Mouse (Mus musculus): ENCODE data around the gene Ces1f.
"Not testable (repeated sequence)": the region's sequence is repeated elsewhere in the genome, so short reads cannot be mapped to it uniquely, and the experiment has no call there.

Ces1f gene

DNA sequence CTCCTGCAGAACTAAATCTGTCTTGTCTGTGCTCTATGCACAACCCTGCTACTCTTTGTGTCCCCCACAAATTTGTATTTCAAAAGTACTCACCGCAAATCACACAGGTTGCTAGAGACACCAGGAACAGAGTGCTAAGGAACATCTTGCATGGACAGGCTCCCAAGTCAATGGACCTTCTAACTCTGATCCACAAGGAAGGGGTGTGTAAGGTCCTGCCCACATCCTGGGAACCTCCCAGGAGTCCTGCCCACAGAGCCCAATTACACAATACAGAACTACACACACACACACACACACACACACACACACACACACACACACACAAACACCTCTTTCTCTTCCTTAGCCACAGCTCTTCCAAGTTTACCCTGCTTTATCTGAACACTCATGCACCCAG is at the start of gene Ces1f:
Gene Ces1f, minus strand, starts transcription at position 192 of the 400 bp plus-strand sequence.
- DNase-seq = no peak

- DNase-seq = no peak
These were observed 45.6 kb upstream of the Ces1f start for GRCm38 (mm10) chr8:93325123-93325522.

DNA sequence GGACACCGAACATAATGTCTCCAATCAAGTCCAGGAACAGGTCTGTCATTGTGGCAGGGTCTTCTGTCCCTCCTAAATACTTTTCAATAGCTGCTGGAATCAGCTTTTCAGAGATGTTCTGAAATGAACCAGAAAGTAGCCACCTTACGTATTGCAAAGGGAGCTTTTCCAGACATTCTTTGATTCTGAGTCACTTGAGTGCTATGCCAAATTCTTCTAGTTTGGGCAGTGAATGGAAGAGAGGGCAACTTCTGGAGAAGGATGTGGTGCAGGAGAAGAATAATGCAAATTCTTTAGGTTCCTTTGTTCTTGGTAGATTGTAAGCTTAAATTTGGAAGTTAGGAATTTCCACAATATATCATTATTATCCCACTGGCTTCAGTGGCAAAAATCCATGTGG is 37.5 kb upstream of the Ces1f start:
- DNase-seq = no peak

DNA sequence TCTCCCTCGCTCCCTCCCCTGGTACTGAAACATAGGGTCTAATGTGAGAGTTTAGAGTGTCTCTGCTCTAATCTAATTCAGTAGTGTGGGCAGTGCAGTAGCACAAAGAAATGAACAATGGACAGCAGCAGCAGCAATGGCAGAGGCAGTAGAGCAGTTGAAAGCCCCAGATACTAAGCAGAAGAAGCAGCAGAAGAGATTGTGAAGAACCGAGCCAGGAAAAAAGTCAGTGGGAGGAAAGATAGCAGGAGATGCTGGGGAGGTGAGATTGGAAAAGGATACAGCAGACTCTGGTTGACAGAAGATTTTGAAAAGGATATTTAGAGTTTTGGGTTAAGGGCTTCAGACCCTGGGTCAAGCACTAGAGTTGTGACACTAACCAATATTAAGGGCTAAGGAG is 36.0 kb upstream of the Ces1f start:
- DNase-seq = no peak

DNA sequence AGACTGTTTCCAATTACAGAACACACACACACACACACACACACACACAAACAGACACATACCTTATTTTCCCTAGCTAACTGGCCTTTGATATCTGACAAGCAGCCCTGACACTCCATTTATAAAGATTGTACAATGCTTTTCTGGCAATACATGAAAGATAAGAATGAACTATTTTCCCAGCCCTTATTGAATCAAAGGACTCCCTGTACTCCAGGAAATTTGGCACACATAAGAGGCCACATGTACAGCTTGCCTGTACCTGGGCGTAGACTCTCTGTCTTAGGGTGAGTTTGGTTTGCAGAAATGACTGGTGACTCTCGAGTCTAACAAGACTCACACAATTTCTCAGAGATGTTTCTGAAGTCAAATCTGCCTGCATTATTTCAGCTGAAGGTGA is 4.3 kb upstream of the Ces1f start:
- DNase-seq = no peak

- no peak for DNase-seq
These were observed 2.8 kb upstream of the Ces1f start for GRCm38 (mm10) chr8:93282349-93282748.

DNA sequence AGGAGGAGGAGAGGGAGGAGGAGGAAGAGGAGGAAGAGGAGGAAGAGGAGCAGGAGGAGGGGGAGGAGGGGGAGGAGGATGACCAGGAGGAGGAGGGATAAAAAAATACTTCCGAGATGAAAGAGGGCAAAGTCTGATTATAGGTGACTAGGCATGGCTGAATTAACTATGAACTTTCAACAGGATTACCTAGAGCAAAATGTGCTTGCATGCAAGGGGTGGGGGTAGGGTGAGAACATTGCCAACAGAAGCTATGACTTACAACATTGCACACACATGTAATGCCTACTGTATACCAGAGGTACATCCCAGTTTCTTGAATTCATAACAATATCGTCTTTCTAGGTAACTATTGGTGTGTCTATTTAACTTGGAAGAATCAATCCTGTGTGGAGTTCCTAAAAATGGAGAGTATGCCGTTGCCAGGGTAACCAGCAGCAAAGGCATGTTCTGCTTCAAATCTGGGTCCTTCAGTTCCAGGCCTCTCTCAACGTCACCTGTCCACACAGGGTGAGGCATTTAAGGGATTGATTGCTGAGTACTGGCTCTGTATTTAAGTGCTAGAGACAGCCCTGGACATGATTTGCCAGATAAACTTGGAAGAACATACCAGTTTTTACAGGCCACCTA is 1.3 kb downstream of the Ces1f start:
- no peak for DNase-seq

- DNase-seq = no peak
These were observed 4.9 kb downstream of the Ces1f start for GRCm38 (mm10) chr8:93274609-93275008.

DNA sequence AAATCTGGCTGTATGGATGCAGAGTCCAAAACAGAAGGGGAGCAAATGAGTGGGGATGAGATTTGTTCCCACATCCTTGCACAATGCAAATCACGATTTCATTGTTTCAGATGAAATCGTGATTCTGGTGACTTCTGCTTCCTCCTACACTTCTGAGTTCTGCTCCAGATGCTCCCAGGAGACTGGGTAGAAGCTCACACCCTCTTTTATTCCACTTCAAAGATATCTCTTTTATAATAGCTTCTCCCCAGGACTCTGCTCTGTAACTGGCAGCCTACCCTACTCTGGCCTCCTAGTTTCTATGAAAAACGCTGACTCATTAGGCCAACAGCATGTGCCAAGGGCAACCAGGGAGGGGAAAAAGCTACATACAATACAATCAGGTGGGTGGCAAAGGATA is 6.2 kb downstream of the Ces1f start:
- no peak for DNase-seq

DNA sequence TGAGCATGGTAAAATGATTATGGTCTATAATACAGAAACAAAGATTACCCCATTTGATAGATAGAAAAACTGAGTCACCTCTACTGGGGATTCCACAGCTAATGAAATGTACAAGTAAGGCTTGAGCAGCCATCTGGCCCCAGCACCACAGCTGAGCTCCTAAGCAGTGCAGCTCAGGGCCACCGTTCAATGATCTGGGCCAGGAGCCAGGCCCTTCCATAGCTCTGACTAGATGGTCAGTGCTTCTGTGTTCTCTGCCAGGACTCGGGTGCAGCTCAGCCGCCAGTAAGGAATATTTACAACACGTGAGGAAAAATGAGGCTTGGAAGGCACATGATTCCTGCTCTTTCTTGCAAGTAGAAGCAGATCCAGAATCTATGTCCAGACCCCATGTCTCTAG is 6.9 kb downstream of the Ces1f start:
- DNase-seq = no peak

- DNase-seq = no peak
These were observed 18.1 kb downstream of the Ces1f start for GRCm38 (mm10) chr8:93261436-93261835.

DNA sequence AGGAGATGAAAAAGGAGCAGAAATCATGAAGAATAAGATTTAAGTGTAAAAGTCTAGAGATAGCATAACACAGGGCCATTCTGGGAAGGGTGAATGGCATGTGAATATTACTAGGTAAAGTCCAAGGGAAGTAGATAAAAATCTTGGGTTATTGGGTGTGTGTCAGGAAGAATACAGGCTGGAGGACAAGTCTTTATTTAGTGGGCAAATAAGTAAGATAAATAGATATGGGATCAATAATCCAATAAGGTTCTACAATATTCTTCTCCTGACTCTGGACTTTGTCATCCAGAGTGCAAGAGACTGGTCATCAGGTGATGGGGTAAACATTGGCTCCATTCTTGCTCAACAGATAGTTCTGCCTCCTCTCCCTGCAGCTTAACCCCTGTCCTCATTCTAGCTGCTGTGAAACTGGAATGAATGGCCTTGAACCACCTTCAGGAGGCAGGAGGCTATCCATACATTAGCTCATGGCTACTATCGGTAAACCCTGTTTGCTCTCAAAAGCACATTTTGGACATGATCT is 27.1 kb downstream of the Ces1f start:
- no peak for DNase-seq

DNA sequence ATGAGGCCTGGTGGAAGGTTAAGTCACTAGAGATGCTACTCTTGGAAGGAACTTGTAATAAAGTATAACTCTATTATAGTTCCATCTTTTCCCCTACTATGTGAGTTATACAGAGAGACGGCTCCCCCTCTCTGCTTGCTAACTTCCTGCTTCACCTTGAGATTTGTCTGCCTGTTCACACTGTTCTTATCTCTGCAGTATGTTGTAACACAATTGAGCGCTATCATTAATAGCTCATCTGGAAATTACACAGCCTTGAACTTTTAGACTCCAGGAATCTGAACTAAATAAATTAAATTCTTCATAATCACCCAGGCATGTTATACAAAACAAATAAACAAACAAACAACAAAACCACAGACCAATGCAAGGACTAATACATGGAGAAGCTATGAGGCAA is 33.5 kb downstream of the Ces1f start:
- DNase-seq = no peak

GRCm38 (mm10) chr8:93239884-93240283 is 39.7 kb downstream of the Ces1f start:
- no peak for DNase-seq

DNA sequence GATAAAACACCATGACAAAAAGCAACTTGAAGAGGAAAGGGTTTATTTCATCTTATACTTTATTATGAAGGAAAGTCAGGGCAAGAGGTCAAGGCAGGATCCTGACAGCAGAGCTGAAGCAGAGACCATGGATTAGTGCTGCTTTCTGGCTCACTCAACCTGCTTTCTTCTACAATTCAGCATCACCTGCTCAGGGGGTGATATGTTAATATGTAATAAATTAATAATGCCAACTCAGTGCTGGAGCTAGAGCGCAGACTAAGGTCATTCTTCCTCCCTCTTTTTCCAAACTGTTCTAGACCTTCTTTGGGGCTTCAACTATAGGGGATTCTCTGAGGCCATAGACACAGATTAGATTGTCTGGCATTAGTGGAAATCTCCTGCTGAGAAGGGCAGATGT is 43.9 kb downstream of the Ces1f start:
- no peak for DNase-seq

DNA sequence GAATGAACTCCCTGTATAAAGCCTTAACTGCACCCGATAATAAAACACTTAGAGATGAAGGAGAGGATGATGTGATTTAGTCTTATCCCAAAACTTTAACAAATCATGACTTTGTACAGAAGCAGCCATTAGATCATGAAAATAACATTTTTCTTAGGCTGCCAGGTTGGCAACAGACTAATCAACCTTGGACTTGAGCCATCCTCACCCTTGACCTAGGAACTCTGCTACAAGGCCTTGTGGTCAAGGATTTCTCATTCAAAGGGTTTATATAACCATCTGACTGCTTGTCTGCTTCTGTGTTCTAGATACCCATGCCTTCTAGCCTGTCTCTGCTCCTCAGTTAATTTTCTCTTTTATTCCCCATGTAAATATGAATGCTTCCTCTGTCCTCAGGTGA is 44.8 kb downstream of the Ces1f start:
- no peak for DNase-seq

GRCm38 (mm10) chr8:93234068-93234467 is 45.5 kb downstream of the Ces1f start:
- DNase-seq = no peak

DNA sequence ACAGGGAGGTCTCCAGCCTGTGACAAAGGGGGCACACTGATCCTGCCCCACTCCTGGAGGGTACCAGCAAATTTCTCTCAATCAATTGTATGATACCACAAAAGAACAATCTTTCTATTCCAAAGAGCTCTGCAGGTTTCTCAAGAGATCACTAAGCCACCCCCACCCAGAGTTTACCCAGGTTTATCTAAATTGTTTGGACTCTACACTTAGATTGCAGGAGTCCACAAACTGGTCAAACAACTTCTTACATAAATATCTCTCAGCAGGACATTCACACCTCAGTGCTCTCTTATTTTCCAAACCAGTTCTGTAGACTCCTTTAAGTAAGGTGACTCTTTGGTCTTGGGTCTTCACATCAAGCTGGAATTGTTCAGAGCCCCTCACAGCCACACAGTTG is 50.1 kb downstream of the Ces1f start, which contains the start of gene Ces1e:
Gene Ces1e, minus strand, starts transcription at position 174 of the 400 bp plus-strand sequence.
- DNase-seq = no peak

DNA sequence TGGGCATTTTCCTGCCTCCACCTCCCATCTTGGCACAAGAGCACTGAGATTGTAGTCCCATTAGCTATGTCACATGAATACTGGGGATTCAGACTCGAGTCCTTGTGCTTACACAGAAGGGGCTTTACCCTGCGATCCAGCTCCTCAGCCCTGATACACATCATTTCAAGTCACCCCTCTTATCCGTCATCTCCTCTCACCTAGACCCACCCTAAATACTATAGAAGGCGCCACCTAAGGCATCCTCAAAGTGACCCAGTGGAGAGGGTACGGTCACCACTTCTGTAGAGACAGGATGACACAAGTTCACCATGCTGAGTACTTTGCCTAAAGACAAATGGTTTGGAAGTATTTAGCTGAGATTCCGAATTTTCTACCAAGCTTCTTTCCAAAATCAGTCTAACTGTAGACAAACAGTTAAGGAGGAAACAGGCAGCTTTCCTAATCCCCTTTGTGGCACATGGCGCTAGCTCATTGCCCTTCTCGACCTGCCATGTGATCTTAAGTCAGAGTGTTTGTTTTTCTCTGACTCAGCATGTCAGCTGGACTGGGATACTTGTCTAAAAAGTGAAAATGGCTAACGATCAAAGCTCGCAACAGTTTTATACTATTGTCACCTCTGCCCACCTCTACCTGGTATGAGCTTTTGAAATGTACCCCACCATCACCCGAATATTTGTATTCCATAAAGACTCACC is 50.7 kb downstream of the Ces1f start:
- no peak for DNase-seq

DNA sequence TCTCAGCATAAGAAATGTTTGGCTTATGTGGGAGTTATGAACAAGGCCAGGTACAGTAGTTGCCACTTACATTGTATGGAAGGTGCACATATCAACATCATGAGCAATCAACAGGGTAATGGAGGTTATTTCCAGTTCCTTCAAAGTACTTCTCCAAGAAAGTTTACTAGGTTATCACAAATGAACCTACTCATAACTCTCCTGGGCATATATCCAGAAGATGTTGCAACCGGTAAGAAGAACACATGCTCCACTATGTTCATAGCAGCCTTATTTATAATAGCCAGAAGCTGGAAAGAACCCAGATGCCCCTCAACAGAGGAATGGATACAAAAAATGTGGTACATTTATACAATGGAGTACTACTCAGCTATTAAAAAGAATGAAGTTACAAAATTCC is 53.1 kb downstream of the Ces1f start:
- not testable (repeated sequence) for DNase-seq

- DNase-seq = no peak
These were observed 57.7 kb downstream of the Ces1f start for GRCm38 (mm10) chr8:93221896-93222295.

- DNase-seq = no peak
These were observed 61.7 kb downstream of the Ces1f start for GRCm38 (mm10) chr8:93217867-93218266.

DNA sequence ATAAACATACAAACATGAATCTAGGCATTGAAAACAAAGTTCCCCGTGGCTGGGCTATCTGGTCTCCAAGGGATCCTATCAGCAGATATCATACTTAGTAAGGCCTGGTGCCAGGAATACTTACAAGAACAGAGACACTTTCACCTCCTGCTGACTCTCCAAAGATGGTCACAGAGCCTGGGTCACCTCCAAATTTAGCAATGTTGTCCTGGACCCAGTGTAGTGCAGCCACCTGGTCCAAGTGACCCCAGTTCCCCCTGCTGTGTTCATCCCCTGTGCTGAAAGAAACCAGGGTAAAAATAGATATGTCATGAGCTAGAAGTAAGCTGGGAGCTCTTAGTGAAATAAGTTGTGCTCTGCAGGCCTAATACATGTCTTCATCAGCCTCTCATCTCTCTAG is 62.2 kb downstream of the Ces1f start:
- DNase-seq = no peak

- no peak for DNase-seq
These were observed 68.5 kb downstream of the Ces1f start for GRCm38 (mm10) chr8:93211091-93211490.

All from thymus, postnatal 14 days (tissue).